14 mouse cellular contexts compared by ENCODE assay signal in the genomic region with DNA sequence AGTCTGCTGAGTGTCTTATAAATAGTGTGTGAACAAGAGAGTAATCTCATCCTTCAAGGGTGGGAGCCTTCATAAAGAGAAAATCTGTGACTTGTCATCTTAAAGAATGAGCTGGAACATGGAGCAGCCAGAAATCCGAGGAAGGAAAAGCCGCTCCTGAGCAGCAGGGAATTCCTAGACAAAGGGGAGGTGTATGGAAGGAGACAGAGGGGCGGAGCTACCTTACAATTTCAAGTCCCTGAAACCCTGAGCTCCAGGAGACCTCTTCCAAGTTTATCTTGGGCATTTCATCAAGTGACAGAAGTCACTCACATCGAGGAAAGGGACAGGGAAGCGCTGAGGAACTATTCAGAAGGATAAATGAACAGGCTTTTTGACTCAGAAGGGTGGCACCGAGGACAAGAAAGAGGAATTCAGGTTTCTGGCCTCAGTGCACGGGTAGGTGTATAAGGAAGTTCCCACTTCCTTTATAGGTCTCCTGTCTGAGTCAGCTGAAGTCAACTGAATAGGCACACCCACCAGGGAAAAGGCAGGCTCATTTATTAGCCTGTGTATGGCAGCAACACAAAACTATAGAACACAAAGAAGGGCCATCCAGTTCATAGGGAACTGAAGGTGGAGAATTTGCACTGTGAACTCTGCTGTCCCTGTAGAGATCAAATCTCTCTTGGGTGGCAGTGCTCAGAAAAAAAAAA. TPM values are rescaled to one million over a fixed set of nuclear protein-coding genes. Genes with fewer than 3 reads are reported as not detected.
DNase-seq lines count a peak whose midpoint lies in the region; ATAC-seq and TF ChIP-seq lines count a peak whose summit lies in the region.
"Had no signal": no experiment of that assay in that cellular context is flagged by ENCODE, and none has a peak within 500 bp of the region (broad histone marks: within the 10 kb centered on the region; RNA-seq: fewer than 3 reads in every experiment).

No protein-coding gene starts in this region.

- peaks cover 48% of the 10 kb centered on the region; the same call in 1 of the 2 replicates for H3K79me2 ChIP-seq in liver, adult 2 months (ENCODE audit: control insufficient read depth, insufficient read depth, low read length)

- no peak for ATAC-seq in CD4-positive, CD25-positive, alpha-beta regulatory T cell, adult 4 months
- no peak for ATAC-seq in liver, embryonic 11.5 days (replicated peaks; ENCODE audit: low FRiP score)
- ATAC-seq in intestine, embryonic 16.5 days = peak; percentile 85
- peak; percentile 92 for ATAC-seq in stomach, postnatal 0 days (ENCODE audit: low FRiP score, low TSS enrichment)

- H3K4me1 ChIP-seq in liver, adult 2 months (ENCODE audit: control insufficient read depth, insufficient read depth, low read length) = peaks cover 17% of the 10 kb centered on the region
- H3K4me1 ChIP-seq in liver, embryonic 11.5 days (replicated peaks; ENCODE audit: control insufficient read depth, insufficient read depth, low read length) = no peaks in the 10 kb centered on the region; the same call in 1 of the 2 replicates
- H3K4me1 ChIP-seq in intestine, embryonic 16.5 days (ENCODE audit: control insufficient read depth, insufficient read depth, low read length) = peaks cover 12% of the 10 kb centered on the region; the same call in 1 of the 2 replicates
- no peaks in the 10 kb centered on the region for H3K4me1 ChIP-seq in stomach, postnatal 0 days (replicated peaks; ENCODE audit: control insufficient read depth, insufficient read depth)
- H3K4me1 ChIP-seq in cerebellum, adult 2 months (ENCODE audit: control insufficient read depth, insufficient read depth, low read length) = no peaks in the 10 kb centered on the region

- no peak overlapping the region for H3K4me3 ChIP-seq in liver, adult 2 months (ENCODE audit: insufficient read depth, low read depth, low read length)
- H3K4me3 ChIP-seq in liver, embryonic 11.5 days (ENCODE audit: low read depth, low read length) = no peak overlapping the region
- H3K4me3 ChIP-seq in intestine, embryonic 16.5 days (ENCODE audit: low read length) = no peak overlapping the region
- H3K4me3 ChIP-seq in stomach, postnatal 0 days (ENCODE audit: low read depth, low read length) = no peak overlapping the region
- no peak overlapping the region for H3K4me3 ChIP-seq in cerebellum, adult 2 months (replicated peaks; ENCODE audit: insufficient read depth, low read depth, low read length)
- H3K4me3 ChIP-seq: midbrain, embryonic 12.5 days; neural tube, embryonic 13.5 days had no signal

- WGBS in liver, adult 2 months = 68% methylated on average over 7 of the region's 7 CpGs
- 45% methylated on average over 7 of the region's 7 CpGs for WGBS in liver, embryonic 11.5 days
- WGBS in intestine, embryonic 16.5 days = 37% methylated on average over 7 of the region's 7 CpGs
- 27% methylated on average over 7 of the region's 7 CpGs for WGBS in stomach, postnatal 0 days
- 47% methylated on average over 7 of the region's 7 CpGs for WGBS in cerebellum, adult 2 months

- peaks cover 7% of the 10 kb centered on the region; the same call in 1 of the 2 replicates for H3K36me3 ChIP-seq in liver, adult 2 months (ENCODE audit: control insufficient read depth, insufficient read depth, low read length)
- H3K36me3 ChIP-seq in liver, embryonic 11.5 days (ENCODE audit: control insufficient read depth, insufficient read depth, low read length) = no peaks in the 10 kb centered on the region
- H3K36me3 ChIP-seq in intestine, embryonic 16.5 days (ENCODE audit: control insufficient read depth, insufficient read depth, low read length) = no peaks in the 10 kb centered on the region
- no peaks in the 10 kb centered on the region for H3K36me3 ChIP-seq in stomach, postnatal 0 days (ENCODE audit: control insufficient read depth, insufficient read depth, low read length)
- H3K36me3 ChIP-seq: midbrain, embryonic 12.5 days; neural tube, embryonic 13.5 days had no signal

- no peaks in the 10 kb centered on the region for H3K27me3 ChIP-seq in liver, adult 2 months (ENCODE audit: control insufficient read depth, insufficient read depth, low read length)
- no peaks in the 10 kb centered on the region for H3K27me3 ChIP-seq in liver, embryonic 11.5 days (replicated peaks; ENCODE audit: control insufficient read depth, insufficient read depth, low read length)
- H3K27me3 ChIP-seq in intestine, embryonic 16.5 days (replicated peaks; ENCODE audit: control insufficient read depth, insufficient read depth, low read length) = no peaks in the 10 kb centered on the region
- H3K27me3 ChIP-seq in stomach, postnatal 0 days (ENCODE audit: control insufficient read depth, insufficient read depth, low read length) = no peaks in the 10 kb centered on the region
- no peaks in the 10 kb centered on the region for H3K27me3 ChIP-seq in cerebellum, adult 2 months (ENCODE audit: control insufficient read depth, insufficient read depth, low read length)
- H3K27me3 ChIP-seq: midbrain, embryonic 12.5 days; neural tube, embryonic 13.5 days had no signal

- no peak for TF ChIP-seq POLR2A in liver, adult 2 months (IDR thresholded peaks at IDR 0.05; ENCODE audit: extremely low read depth, insufficient read depth, low read length)
- TF ChIP-seq POLR2A in cerebellum, adult 2 months (IDR thresholded peaks at IDR 0.05; ENCODE audit: borderline replicate concordance, insufficient read depth, low read length) = no peak

- peak; percentile 6 for DNase-seq in CD4-positive, CD25-positive, alpha-beta regulatory T cell, adult 2 months (ENCODE audit: low read depth, low spot score)
- no peak for DNase-seq in liver, adult 2 months (ENCODE audit: extremely low read depth, low read depth, low spot score)
- no peak for DNase-seq in liver, embryonic 11.5 days (ENCODE audit: low spot score)
- DNase-seq in stomach, postnatal 0 days (ENCODE audit: low spot score) = peak; percentile 45
- no peak for DNase-seq in cerebellum, adult 2 months
- DNase-seq in urinary bladder, postnatal 14 days (ENCODE audit: low spot score) = no peak
- DNase-seq: adrenal gland, adult 2 months; lung, adult 18-20 months; right cerebral cortex, adult 18-20 months had no signal

- H3K9me3 ChIP-seq in liver, embryonic 11.5 days (ENCODE audit: control insufficient read depth, low read length) = no peaks in the 10 kb centered on the region
- H3K9me3 ChIP-seq in intestine, embryonic 16.5 days (ENCODE audit: control insufficient read depth, low read length) = no peaks in the 10 kb centered on the region
- H3K9me3 ChIP-seq in stomach, postnatal 0 days (ENCODE audit: control insufficient read depth, low read length) = no peaks in the 10 kb centered on the region
- H3K9me3 ChIP-seq: midbrain, embryonic 12.5 days; neural tube, embryonic 13.5 days had no signal

- H3K4me2 ChIP-seq in liver, embryonic 11.5 days = no peak overlapping the region
- no peak overlapping the region for H3K4me2 ChIP-seq in intestine, embryonic 16.5 days (ENCODE audit: low read depth, low read length)
- peak overlapping the region; percentile 20; the same call in 1 of the 2 replicates for H3K4me2 ChIP-seq in stomach, postnatal 0 days (replicated peaks; ENCODE audit: low read depth)
- H3K4me2 ChIP-seq: hindbrain, embryonic 14.5 days; midbrain, embryonic 12.5 days; neural tube, embryonic 13.5 days had no signal

- TF ChIP-seq EP300 in stomach, postnatal 0 days (optimal IDR thresholded peaks at IDR 0.05) = no peak

- H3K27ac ChIP-seq in liver, adult 2 months (replicated peaks; ENCODE audit: insufficient read depth, low read depth, low read length) = peak overlapping the region; percentile 33; the same call in 1 of the 2 replicates
- H3K27ac ChIP-seq in liver, embryonic 11.5 days (ENCODE audit: low read depth, low read length) = no peak overlapping the region
- peak overlapping the region; percentile 67 for H3K27ac ChIP-seq in intestine, embryonic 16.5 days (ENCODE audit: low read length)
- H3K27ac ChIP-seq in stomach, postnatal 0 days (replicated peaks) = peak overlapping the region; percentile 81
- no peak overlapping the region for H3K27ac ChIP-seq in cerebellum, adult 2 months (ENCODE audit: insufficient read depth, low read length)
- H3K27ac ChIP-seq: hindbrain, embryonic 14.5 days; midbrain, embryonic 12.5 days; neural tube, embryonic 13.5 days had no signal

- no peak overlapping the region for H3K9ac ChIP-seq in liver, adult 2 months (ENCODE audit: low read depth, low read length)
- H3K9ac ChIP-seq in liver, embryonic 11.5 days (ENCODE audit: low read depth, low read length) = no peak overlapping the region
- H3K9ac ChIP-seq in intestine, embryonic 16.5 days (ENCODE audit: low read depth, low read length) = no peak overlapping the region
- H3K9ac ChIP-seq in stomach, postnatal 0 days (ENCODE audit: low read length) = no peak overlapping the region
- H3K9ac ChIP-seq: hindbrain, embryonic 14.5 days; midbrain, embryonic 12.5 days; neural tube, embryonic 13.5 days had no signal

- TF ChIP-seq CTCF in liver, adult 2 months (IDR thresholded peaks at IDR 0.05; ENCODE audit: low read depth, low read length) = no peak
- no peak for TF ChIP-seq CTCF in stomach, postnatal 0 days (IDR thresholded peaks at IDR 0.05; ENCODE audit: low read depth)
- TF ChIP-seq CTCF in cerebellum, adult 2 months (IDR thresholded peaks at IDR 0.05; ENCODE audit: borderline replicate concordance, insufficient read depth, low read depth, low read length) = no peak

RNA-seq across cellular contexts. Expression of a gene that starts 46.4 kb away (rescaled TPM):
- polyA plus RNA-seq in CD4-positive, CD25-positive, alpha-beta regulatory T cell, adult 4 months (2017; shearing (Covaris generic)) = 1 to 10 TPM; 1.7 TPM
- 17.2 and 17.8 TPM in 2 replicates for total RNA-seq in liver, adult 2 months (2014; rRNA removed)
- 4.2 and 4.7 TPM in 2 replicates for polyA plus RNA-seq in liver, adult 2 months (2012; rRNA removed)
- polyA plus RNA-seq in liver, embryonic 11.5 days (2014; fragmentation: Nextera tagmentation; extraction: Ambion mirVana) = 5.5 and 6.4 TPM in 2 replicates
- polyA plus RNA-seq in intestine, embryonic 16.5 days (2015; fragmentation: Nextera tagmentation; extraction: Ambion mirVana) = 2.7 and 3.0 TPM in 2 replicates
- 1.7 and 2.2 TPM in 2 replicates for polyA plus RNA-seq in stomach, postnatal 0 days (2015; fragmentation: Nextera tagmentation; extraction: Ambion mirVana)
- 5.4 and 6.0 TPM in 2 replicates for polyA plus RNA-seq in cerebellum, adult 2 months (2012; rRNA removed)

RNA-seq across cellular contexts. Expression of a gene that starts 46.6 kb away (rescaled TPM):
- 10 to 100 TPM; 10.5 to 19.7 TPM for polyA plus RNA-seq in CD4-positive, CD25-positive, alpha-beta regulatory T cell, adult 4 months (2017; shearing (Covaris generic))
- 9.2 and 11.7 TPM in 2 replicates for total RNA-seq in liver, adult 2 months (2014; rRNA removed)
- polyA plus RNA-seq in liver, adult 2 months (2012; rRNA removed) = 6.4 and 6.5 TPM in 2 replicates
- 18.9 and 19.7 TPM in 2 replicates for polyA plus RNA-seq in liver, embryonic 11.5 days (2014; fragmentation: Nextera tagmentation; extraction: Ambion mirVana)
- polyA plus RNA-seq in intestine, embryonic 16.5 days (2015; fragmentation: Nextera tagmentation; extraction: Ambion mirVana) = 17.1 and 18.5 TPM in 2 replicates
- 13.2 and 14.5 TPM in 2 replicates for polyA plus RNA-seq in stomach, postnatal 0 days (2015; fragmentation: Nextera tagmentation; extraction: Ambion mirVana)
- 25.7 and 26.8 TPM in 2 replicates for polyA plus RNA-seq in cerebellum, adult 2 months (2012; rRNA removed)

Comparison
In these comparisons a context has a peak if more than half of its experiments do, and no peak if none do; other contexts are left out.
1. H3K27ac ChIP-seq: peak in liver, adult 2 months (single experiment), intestine, embryonic 16.5 days (single experiment) and stomach, postnatal 0 days (single experiment); none in liver, embryonic 11.5 days (single experiment) and cerebellum, adult 2 months (single experiment).
2. DNase-seq: peak in CD4-positive, CD25-positive, alpha-beta regulatory T cell, adult 2 months (single experiment) and stomach, postnatal 0 days (single experiment); none in liver, adult 2 months (single experiment), liver, embryonic 11.5 days (single experiment), cerebellum, adult 2 months (0 of 2) and urinary bladder, postnatal 14 days (single experiment).
3. ATAC-seq: peak in intestine, embryonic 16.5 days (single experiment) and stomach, postnatal 0 days (single experiment); none in CD4-positive, CD25-positive, alpha-beta regulatory T cell, adult 4 months (single experiment) and liver, embryonic 11.5 days (single experiment).